Mouse (Mus musculus): ENCODE results near the gene Rai1. TPM values are rescaled to one million over a fixed set of nuclear protein-coding genes. Genes with fewer than 3 reads are reported as not detected.

The Rai1 gene
- polyA plus RNA-seq, 1 experiment: 62.9 TPM

DNA sequence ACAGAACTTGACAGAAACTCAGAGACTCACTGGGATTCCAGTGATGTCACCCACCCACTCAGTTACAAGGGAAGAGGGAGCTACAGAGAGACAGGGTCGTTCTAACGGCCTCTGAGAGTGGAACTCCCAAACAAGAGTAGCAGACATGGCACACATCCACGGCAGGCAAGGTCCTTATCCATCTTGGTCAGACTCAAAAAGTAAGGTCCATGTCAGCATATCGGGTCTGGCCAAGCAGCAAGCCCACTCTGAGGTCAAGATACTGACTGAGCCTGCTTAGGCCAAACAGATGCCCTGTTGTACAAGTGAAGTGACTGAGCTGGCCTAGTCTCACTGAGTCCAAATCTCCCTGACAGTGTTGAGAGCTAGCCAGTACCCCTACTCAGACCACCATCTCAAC lies 103.9 kb downstream of the Rai1 start:
- no peak for TF ChIP-seq FLI1 (IDR thresholded peaks at IDR 0.05; ENCODE audit: low read length)
- TF ChIP-seq GATA1 (IDR thresholded peaks at IDR 0.05; ENCODE audit: borderline replicate concordance, low read length): no peak
- peaks cover 83% of the 10 kb centered on the region for H3K36me3 ChIP-seq (replicated peaks; ENCODE audit: low read length)
- peak overlapping the region; percentile 94 for H3K4me3 ChIP-seq (replicated peaks)
- no peaks in the 10 kb centered on the region for H3K9me3 ChIP-seq
- H3K4me1 ChIP-seq: peaks cover 85% of the 10 kb centered on the region
- H3K27me3 ChIP-seq (replicated peaks): no peaks in the 10 kb centered on the region

- H3K4me3 ChIP-seq (replicated peaks): peak overlapping the region; percentile 94
- no peaks in the 10 kb centered on the region for H3K27me3 ChIP-seq (replicated peaks)
- H3K4me1 ChIP-seq: peaks cover 83% of the 10 kb centered on the region
- peaks cover 81% of the 10 kb centered on the region for H3K36me3 ChIP-seq (replicated peaks; ENCODE audit: low read length)
- TF ChIP-seq GATA1 (IDR thresholded peaks at IDR 0.05; ENCODE audit: borderline replicate concordance, low read length) (no peak), FLI1 (IDR thresholded peaks at IDR 0.05; ENCODE audit: low read length) (no peak)
- H3K9me3 ChIP-seq: no peaks in the 10 kb centered on the region
These were observed 104.6 kb downstream of the Rai1 start for GRCm38 (mm10) chr11:60209217-60209932.

DNA sequence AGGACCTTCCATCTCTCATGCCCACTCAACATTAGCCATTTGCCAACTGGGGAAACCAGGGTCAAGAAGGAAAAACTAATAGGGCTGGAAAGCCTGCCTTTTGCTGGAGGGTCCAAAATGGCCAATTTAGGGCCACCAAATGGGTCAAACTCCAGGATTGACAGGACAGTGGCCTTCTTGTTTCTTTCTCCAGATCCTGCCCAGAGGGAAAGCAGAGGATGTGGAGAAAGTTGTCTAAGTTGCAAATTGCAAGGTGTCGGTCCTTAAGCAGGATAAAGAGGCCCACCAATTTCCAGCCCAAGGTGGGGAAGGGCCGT lies 105.1 kb downstream of the Rai1 start:
- Histone ChIP-seq H3K4me3 (replicated peaks) (peak overlapping the region; percentile 94), H3K27me3 (replicated peaks) (no peaks in the 10 kb centered on the region), H3K4me1 (peaks cover 85% of the 10 kb centered on the region), H3K9me3 (no peaks in the 10 kb centered on the region), H3K36me3 (replicated peaks; ENCODE audit: low read length) (peaks cover 79% of the 10 kb centered on the region)
- TF ChIP-seq FLI1 (IDR thresholded peaks at IDR 0.05; ENCODE audit: low read length) (no peak), GATA1 (IDR thresholded peaks at IDR 0.05; ENCODE audit: borderline replicate concordance, low read length) (no peak)

DNA sequence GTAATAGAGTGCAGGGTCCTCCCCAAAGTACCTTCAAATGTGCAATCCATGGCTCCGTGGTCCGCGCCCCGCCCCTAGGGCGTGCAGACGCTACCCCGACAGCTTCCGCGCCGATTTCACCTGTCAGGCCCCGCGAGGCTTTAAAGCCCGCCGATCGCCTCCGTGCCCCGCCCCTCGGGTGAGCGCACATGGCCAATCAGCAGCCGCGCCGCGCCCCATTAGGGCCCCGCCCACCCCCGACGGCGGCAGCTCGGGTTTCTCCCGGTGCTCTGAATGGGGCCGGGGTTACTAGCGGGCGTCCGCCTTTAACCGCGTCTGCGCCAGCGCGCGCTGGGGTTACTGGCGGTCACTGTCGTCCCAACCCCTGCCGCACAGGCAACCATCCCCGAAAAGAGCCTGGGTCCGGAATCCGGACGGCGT lies 105.5 kb downstream of the Rai1 start:
- peaks cover 88% of the 10 kb centered on the region for H3K4me1 ChIP-seq
- no peaks in the 10 kb centered on the region for H3K9me3 ChIP-seq
- no peaks in the 10 kb centered on the region for H3K27me3 ChIP-seq (replicated peaks)
- H3K4me3 ChIP-seq (replicated peaks): peak overlapping the region; percentile 94
- TF ChIP-seq GATA1 (IDR thresholded peaks at IDR 0.05; ENCODE audit: borderline replicate concordance, low read length) (no peak), FLI1 (IDR thresholded peaks at IDR 0.05; ENCODE audit: low read length) (no peak)
- H3K36me3 ChIP-seq (replicated peaks; ENCODE audit: low read length): peaks cover 77% of the 10 kb centered on the region

- H3K27me3 ChIP-seq (replicated peaks): no peaks in the 10 kb centered on the region
- H3K9me3 ChIP-seq: no peaks in the 10 kb centered on the region
- peaks cover 91% of the 10 kb centered on the region for H3K4me1 ChIP-seq
- TF ChIP-seq FLI1 (IDR thresholded peaks at IDR 0.05; ENCODE audit: low read length) (no peak), GATA1 (IDR thresholded peaks at IDR 0.05; ENCODE audit: borderline replicate concordance, low read length) (no peak)
- peaks cover 77% of the 10 kb centered on the region for H3K36me3 ChIP-seq (replicated peaks; ENCODE audit: low read length)
- H3K4me3 ChIP-seq (replicated peaks): peak overlapping the region; percentile 94
These were observed 106.3 kb downstream of the Rai1 start for GRCm38 (mm10) chr11:60211152-60211551.

GRCm38 (mm10) chr11:60211761-60212160 lies 106.9 kb downstream of the Rai1 start:
- Histone ChIP-seq H3K4me1 (peaks cover 91% of the 10 kb centered on the region), H3K36me3 (replicated peaks; ENCODE audit: low read length) (peaks cover 77% of the 10 kb centered on the region), H3K27me3 (replicated peaks) (no peaks in the 10 kb centered on the region), H3K4me3 (replicated peaks) (peak overlapping the region; percentile 53), H3K9me3 (no peaks in the 10 kb centered on the region)
- TF ChIP-seq FLI1 (IDR thresholded peaks at IDR 0.05; ENCODE audit: low read length) (no peak), GATA1 (IDR thresholded peaks at IDR 0.05; ENCODE audit: borderline replicate concordance, low read length) (no peak)

- no peak for TF ChIP-seq GATA1 (IDR thresholded peaks at IDR 0.05; ENCODE audit: borderline replicate concordance, low read length)
- TF ChIP-seq FLI1 (IDR thresholded peaks at IDR 0.05; ENCODE audit: low read length): no peak
- Histone ChIP-seq H3K27me3 (replicated peaks) (no peaks in the 10 kb centered on the region), H3K36me3 (replicated peaks; ENCODE audit: low read length) (peaks cover 77% of the 10 kb centered on the region), H3K4me3 (replicated peaks) (no peak overlapping the region), H3K9me3 (peaks cover 5% of the 10 kb centered on the region; the same call in 1 of the 2 replicates), H3K4me1 (peaks cover 91% of the 10 kb centered on the region)
These were observed 108.5 kb downstream of the Rai1 start for GRCm38 (mm10) chr11:60213266-60213665.

- TF ChIP-seq FLI1 (IDR thresholded peaks at IDR 0.05; ENCODE audit: low read length) (no peak), GATA1 (IDR thresholded peaks at IDR 0.05; ENCODE audit: borderline replicate concordance, low read length) (no peak)
- Histone ChIP-seq H3K4me1 (peaks cover 87% of the 10 kb centered on the region), H3K4me3 (replicated peaks) (no peak overlapping the region), H3K27me3 (replicated peaks) (no peaks in the 10 kb centered on the region), H3K36me3 (replicated peaks; ENCODE audit: low read length) (peaks cover 69% of the 10 kb centered on the region), H3K9me3 (peaks cover 5% of the 10 kb centered on the region; the same call in 1 of the 2 replicates)
These were observed 111.9 kb downstream of the Rai1 start for GRCm38 (mm10) chr11:60216671-60217070.

GRCm38 (mm10) chr11:60217467-60217866 lies 112.7 kb downstream of the Rai1 start:
- Histone ChIP-seq H3K4me3 (replicated peaks) (peak overlapping the region; percentile 47), H3K27me3 (replicated peaks) (no peaks in the 10 kb centered on the region), H3K36me3 (replicated peaks; ENCODE audit: low read length) (peaks cover 61% of the 10 kb centered on the region), H3K4me1 (peaks cover 87% of the 10 kb centered on the region), H3K9me3 (peaks cover 5% of the 10 kb centered on the region; the same call in 1 of the 2 replicates)
- TF ChIP-seq FLI1 (IDR thresholded peaks at IDR 0.05; ENCODE audit: low read length) (no peak), GATA1 (IDR thresholded peaks at IDR 0.05; ENCODE audit: borderline replicate concordance, low read length) (no peak)

GRCm38 (mm10) chr11:60219609-60220008 lies 114.8 kb downstream of the Rai1 start:
- Histone ChIP-seq H3K4me3 (replicated peaks) (peak overlapping the region; percentile 98), H3K36me3 (replicated peaks; ENCODE audit: low read length) (peaks cover 44% of the 10 kb centered on the region), H3K4me1 (peaks cover 92% of the 10 kb centered on the region), H3K9me3 (peaks cover 5% of the 10 kb centered on the region; the same call in 1 of the 2 replicates), H3K27me3 (replicated peaks) (no peaks in the 10 kb centered on the region)
- TF ChIP-seq GATA1 (IDR thresholded peaks at IDR 0.05; ENCODE audit: borderline replicate concordance, low read length) (no peak), FLI1 (IDR thresholded peaks at IDR 0.05; ENCODE audit: low read length) (no peak)

Data from megakaryocyte, embryonic 14.5 days (primary cell).